Comparison of ENCODE assay signal across 42 mouse cellular contexts in the genomic region with DNA sequence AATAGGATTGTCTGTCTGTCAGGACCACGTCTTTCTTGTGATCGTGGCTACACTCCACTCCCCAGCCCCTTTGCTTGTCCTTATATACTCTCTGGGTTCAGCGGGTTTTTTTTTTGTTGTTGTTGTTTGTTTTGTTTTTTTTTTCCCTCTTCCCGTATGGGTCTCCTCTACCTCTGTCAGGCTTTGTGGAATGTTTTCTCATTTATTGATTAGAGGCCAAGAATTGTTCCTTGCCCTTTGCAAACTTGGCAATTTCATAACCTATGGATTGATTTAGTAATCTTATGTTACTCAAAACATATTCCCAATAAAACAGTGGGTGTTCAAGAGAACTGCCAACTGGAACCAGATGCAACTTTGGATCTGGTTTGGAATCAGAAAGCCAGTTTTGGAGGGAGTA. TPM values are rescaled to one million over a fixed set of nuclear protein-coding genes. Genes with fewer than 3 reads are reported as not detected.
"Had no signal": no experiment of that assay in that cellular context is flagged by ENCODE, and none has a peak within 500 bp of the region (broad histone marks: within the 10 kb centered on the region; RNA-seq: fewer than 3 reads in every experiment).

A gene (minus strand): TSS at position 101 of the 400 bp plus-strand sequence.

RNA-seq across cellular contexts. Expression of the gene that starts here (rescaled TPM):
- total RNA-seq: heart, postnatal 10 days; heart, postnatal 14 days; heart, postnatal 25 days; heart, postnatal 36 days; heart, postnatal 4 days; hematopoietic stem cell, adult 5-6 weeks; hindbrain, postnatal 0 days; layer of hippocampus, adult 18-20 months; layer of hippocampus, adult 2 months; layer of hippocampus, adult 8-10 months; layer of hippocampus, postnatal 10 days; layer of hippocampus, postnatal 14 days; layer of hippocampus, postnatal 25 days; layer of hippocampus, postnatal 36 days; left cerebral cortex, adult 18-20 months; left cerebral cortex, adult 2 months had no signal
- polyA plus RNA-seq: heart, embryonic 10.5 days; heart, embryonic 11.5 days; heart, embryonic 12.5 days; heart, embryonic 13.5 days; heart, embryonic 14.5 days; heart, embryonic 15.5 days; heart, embryonic 16.5 days; heart, postnatal 0 days; hindbrain, embryonic 10.5 days; hindbrain, embryonic 11.5 days; hindbrain, embryonic 12.5 days; hindbrain, embryonic 13.5 days; hindbrain, embryonic 14.5 days; hindbrain, embryonic 15.5 days; hindbrain, embryonic 16.5 days; hindbrain, postnatal 0 days; inflammation-experienced regulatory T-cells, adult 6 months; intestine, embryonic 14.5 days; intestine, embryonic 15.5 days; intestine, embryonic 16.5 days; intestine, postnatal 0 days; kidney, adult 2 months; kidney, embryonic 14.5 days; kidney, embryonic 15.5 days; kidney, embryonic 16.5 days; kidney, postnatal 0 days; large intestine, adult 2 months had no signal
